Mouse (Mus musculus) urinary bladder, postnatal 4 days (tissue): Measurements from ENCODE around the gene 3110001I22Rik.

Experiments
- DNase-seq, 2 experiments: peaks; one replicate each; pipeline ENCODE4 v3.0.0; 2021 to 2022; ENCODE audit warnings: low spot score in 2 of 2

The 3110001I22Rik gene

DNA sequence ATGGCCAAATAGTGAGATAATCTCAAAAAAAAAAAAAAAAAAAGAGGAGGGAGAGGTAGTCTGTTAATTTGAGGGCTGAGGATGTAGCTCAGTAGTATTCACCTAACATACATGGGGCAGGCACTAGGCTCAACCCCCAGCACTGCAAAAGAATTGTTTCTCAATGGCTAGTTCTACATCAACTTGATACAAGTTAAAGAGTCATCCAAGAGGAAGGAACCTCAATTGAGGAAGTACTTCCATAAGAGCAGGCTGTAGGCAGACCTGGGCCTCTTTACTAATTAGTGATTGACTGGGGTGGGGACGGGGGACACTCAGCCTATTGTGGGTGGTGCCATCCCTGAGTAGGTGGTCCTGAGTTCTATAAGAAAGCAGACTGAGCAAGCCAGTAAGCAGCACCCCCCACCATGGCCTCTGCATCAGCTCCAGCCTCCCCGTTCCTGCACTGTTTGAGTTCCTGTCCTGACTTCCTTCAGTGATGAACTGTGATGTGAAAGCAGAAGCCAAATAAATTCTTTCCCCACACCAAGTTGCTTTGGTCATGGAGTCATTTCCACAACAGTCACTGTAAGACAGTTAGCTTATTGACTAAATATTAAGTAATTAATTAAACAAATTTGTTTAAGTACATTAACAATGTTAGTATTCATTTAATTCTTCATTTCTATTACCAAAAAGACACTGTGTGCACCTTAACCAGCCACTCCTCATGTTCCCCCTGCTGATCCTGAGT is 45.3 kb downstream of the 3110001I22Rik start:
- no peak for DNase-seq

GRCm38 (mm10) chr16:13722937-13723336 is 51.2 kb downstream of the 3110001I22Rik start:
- no peak for DNase-seq

GRCm38 (mm10) chr16:13727811-13728335 is 56.1 kb downstream of the 3110001I22Rik start:
- DNase-seq = no peak
